In genomic region chr5:100919069-100919468, GRCm38 (mm10) we compare ENCODE assay signal across 9 mouse cellular contexts.
A peak's percentile ranks its signal among the peaks of the same experiment; 100 is the strongest.
DNase-seq lines count a peak whose midpoint lies in the region; ATAC-seq and TF ChIP-seq lines count a peak whose summit lies in the region.
"Had no signal": no experiment of that assay in that cellular context is flagged by ENCODE, and none has a peak within 500 bp of the region (broad histone marks: within the 10 kb centered on the region; RNA-seq: fewer than 3 reads in every experiment).

No protein-coding gene starts in this region.

- H3K27me3 ChIP-seq in hindbrain, embryonic 14.5 days (ENCODE audit: control insufficient read depth, insufficient read depth, low read length) = peaks cover 24% of the 10 kb centered on the region
- no peaks in the 10 kb centered on the region for H3K27me3 ChIP-seq in lung, postnatal 0 days (replicated peaks; ENCODE audit: insufficient read depth, low read length)

- H3K4me1 ChIP-seq in hindbrain, embryonic 14.5 days (replicated peaks; ENCODE audit: control insufficient read depth, insufficient read depth, low read length) = no peaks in the 10 kb centered on the region
- H3K4me1 ChIP-seq in lung, postnatal 0 days (ENCODE audit: insufficient read depth, low read depth, low read length) = no peaks in the 10 kb centered on the region
- H3K4me1 ChIP-seq: limb, embryonic 15.5 days had no signal

- no peaks in the 10 kb centered on the region for H3K9me3 ChIP-seq in hindbrain, embryonic 14.5 days (ENCODE audit: control insufficient read depth, low read length)
- H3K9me3 ChIP-seq in lung, postnatal 0 days (ENCODE audit: low read length) = no peaks in the 10 kb centered on the region
- H3K9me3 ChIP-seq: limb, embryonic 15.5 days had no signal

- H3K9ac ChIP-seq in hindbrain, embryonic 14.5 days = no peak overlapping the region
- no peak overlapping the region for H3K9ac ChIP-seq in lung, postnatal 0 days (replicated peaks; ENCODE audit: low read depth)
- H3K9ac ChIP-seq: limb, embryonic 15.5 days had no signal

- no peak for TF ChIP-seq EP300 in lung, postnatal 0 days (IDR thresholded peaks at IDR 0.05)

- no peak overlapping the region for H3K4me3 ChIP-seq in gastrocnemius, adult 2 months
- no peak overlapping the region for H3K4me3 ChIP-seq in hindbrain, embryonic 14.5 days (replicated peaks; ENCODE audit: low read length)
- H3K4me3 ChIP-seq in lung, postnatal 0 days (ENCODE audit: low read depth, low read length) = no peak overlapping the region
- H3K4me3 ChIP-seq: limb, embryonic 15.5 days had no signal

- H3K36me3 ChIP-seq in hindbrain, embryonic 14.5 days (replicated peaks; ENCODE audit: control insufficient read depth, insufficient read depth) = no peaks in the 10 kb centered on the region
- no peaks in the 10 kb centered on the region for H3K36me3 ChIP-seq in lung, postnatal 0 days (ENCODE audit: insufficient read depth, low read length)
- H3K36me3 ChIP-seq: limb, embryonic 15.5 days had no signal

- intact Hi-C loops in gastrocnemius, adult 2 months (cut with DNase I) = loop anchor here (5.0 kb wide), 1 partner anchor 242 kb away; the partner anchor contains the start of gene Coq2
- intact Hi-C loops in gastrocnemius, postnatal 14 days (cut with DNase I; ENCODE audit: low total_unique reads) = loop anchor here (10.0 kb wide), 2 partner anchors 244 to 756 kb away; partner anchors contain the start of gene Coq2

- no peak for DNase-seq in gastrocnemius, adult 2 months
- DNase-seq in gastrocnemius, postnatal 14 days = no peak
- peak; percentile 52 for DNase-seq in urinary bladder, postnatal 14 days (ENCODE audit: low spot score)
- no peak for DNase-seq in urinary bladder, postnatal 4 days (ENCODE audit: low spot score in 2 of 2)
- peak; percentile 16 to 55 for DNase-seq in cerebellum, postnatal 36 days
- peak; percentile 92 for DNase-seq in hindbrain, embryonic 14.5 days (ENCODE audit: low spot score)
- DNase-seq in lung, postnatal 0 days (ENCODE audit: low spot score) = peak; percentile 58
- peak; percentile 45 for DNase-seq in thymus, postnatal 25 days

- 23% methylated on average over 9 of the region's 9 CpGs for WGBS in hindbrain, embryonic 14.5 days
- WGBS in lung, postnatal 0 days = 14% methylated on average over 9 of the region's 9 CpGs

- no peak overlapping the region for H3K4me2 ChIP-seq in hindbrain, embryonic 14.5 days (replicated peaks)
- H3K4me2 ChIP-seq in lung, postnatal 0 days (replicated peaks; ENCODE audit: low read depth, low read length) = no peak overlapping the region
- H3K4me2 ChIP-seq: limb, embryonic 15.5 days had no signal

- peak; percentile 79 for TF ChIP-seq CTCF in gastrocnemius, adult 2 months (IDR thresholded peaks at IDR 0.05)
- TF ChIP-seq CTCF in lung, postnatal 0 days (IDR thresholded peaks at IDR 0.05) = peak; percentile 74

- no peak overlapping the region for H3K27ac ChIP-seq in gastrocnemius, adult 2 months
- no peak overlapping the region for H3K27ac ChIP-seq in hindbrain, embryonic 14.5 days
- no peak overlapping the region for H3K27ac ChIP-seq in lung, postnatal 0 days (ENCODE audit: low read length)
- H3K27ac ChIP-seq: limb, embryonic 15.5 days had no signal

- no peak for ATAC-seq in hindbrain, embryonic 14.5 days (ENCODE audit: low FRiP score)
- ATAC-seq in lung, postnatal 0 days = no peak

Comparison
In these comparisons a context has a peak if more than half of its experiments do, and no peak if none do; other contexts are left out.
1. DNase-seq: peak in urinary bladder, postnatal 14 days (single experiment), cerebellum, postnatal 36 days (2 of 2), hindbrain, embryonic 14.5 days (single experiment), lung, postnatal 0 days (single experiment) and thymus, postnatal 25 days (single experiment); none in gastrocnemius, adult 2 months (single experiment), gastrocnemius, postnatal 14 days (single experiment) and urinary bladder, postnatal 4 days (0 of 2).